Mouse (Mus musculus) naive thymus-derived CD4-positive, alpha-beta T cell, adult 2 months (primary cell): ENCODE data around the gene Opa3.

ENCODE experiments used
- DNase-seq: peaks from one replicate; pipeline ENCODE4 v3.0.0-alpha.2; 2011; ENCODE audit warnings: low read depth

Gene Opa3

DNA sequence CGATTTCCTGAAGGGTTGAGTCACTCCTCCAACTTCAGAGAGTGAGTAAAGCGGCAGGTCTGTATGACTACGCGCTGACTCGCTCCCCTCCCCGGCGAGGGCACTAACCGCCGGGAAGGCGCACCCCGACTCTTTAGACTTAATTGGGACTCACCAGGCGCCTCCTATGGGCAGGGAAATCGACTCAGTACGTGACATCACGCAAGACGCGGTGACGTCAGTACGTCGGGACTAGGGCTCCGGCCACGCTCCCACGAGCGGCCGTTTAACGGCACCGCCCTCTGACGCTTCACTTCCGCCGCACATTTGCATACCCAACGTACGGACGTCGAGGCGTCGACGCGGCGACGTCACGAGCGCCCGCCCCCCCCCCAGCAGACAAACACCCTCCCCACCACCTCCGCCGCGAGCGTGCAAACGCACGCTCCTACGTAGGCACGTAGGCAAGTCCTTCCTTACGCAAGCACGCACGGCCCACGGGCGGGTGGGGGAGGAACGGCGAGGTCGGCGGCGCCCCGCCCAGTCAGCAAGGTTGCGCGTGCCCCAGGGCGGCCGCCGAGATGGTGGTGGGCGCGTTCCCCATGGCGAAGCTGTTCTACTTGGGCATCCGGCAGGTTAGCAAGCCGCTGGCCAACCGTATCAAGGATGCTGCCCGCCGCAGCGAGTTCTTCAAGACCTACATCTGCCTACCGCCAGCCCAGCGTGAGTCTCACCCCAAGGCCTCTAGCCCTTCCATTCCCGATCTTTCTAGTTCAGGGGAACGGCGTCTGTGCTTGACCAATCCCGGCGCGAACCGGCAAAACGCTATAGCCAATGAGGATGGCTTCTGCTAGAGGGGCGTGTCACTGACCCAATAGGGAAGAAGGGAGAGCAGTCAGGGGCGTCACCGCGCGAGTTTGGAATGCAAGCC is at the start of gene Opa3:
TSS of gene Opa3 (plus strand) at position 452 of the 910 bp plus-strand sequence.
- DNase-seq, result peak; percentile 100

GRCm38 (mm10) chr7:19178443-19179092 is 49.6 kb upstream of the Opa3 start:
- DNase-seq, result peak; percentile 87

DNA sequence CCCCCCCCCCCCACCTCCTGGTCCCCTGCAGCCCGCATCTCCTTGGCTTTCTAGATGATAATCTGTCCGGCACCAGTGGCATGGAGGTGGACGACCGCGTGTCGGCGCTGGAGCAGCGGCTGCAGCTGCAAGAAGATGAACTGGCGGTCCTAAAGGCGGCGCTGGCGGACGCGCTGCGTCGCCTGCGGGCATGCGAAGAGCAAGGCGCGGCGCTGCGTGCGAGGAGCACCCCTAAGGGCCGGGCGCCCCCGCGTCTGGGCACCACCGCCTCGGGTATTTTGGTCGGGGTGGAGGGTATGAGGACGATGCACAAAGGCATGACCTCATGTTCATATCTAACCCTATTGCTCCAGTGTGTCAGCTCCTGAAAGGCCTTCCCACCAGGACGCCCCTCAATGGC is 49.0 kb upstream of the Opa3 start:
- DNase-seq, result peak; percentile 80

- DNase-seq, result peak; percentile 50
Measured at GRCm38 (mm10) chr7:19179936-19180335, 48.2 kb upstream of the Opa3 start.

GRCm38 (mm10) chr7:19180862-19181429 is 47.2 kb upstream of the Opa3 start:
- DNase-seq, result peak; percentile 62

GRCm38 (mm10) chr7:19184250-19184649 is 43.9 kb upstream of the Opa3 start:
- no peak for DNase-seq

- no peak for DNase-seq
Measured at GRCm38 (mm10) chr7:19184758-19185157, 43.4 kb upstream of the Opa3 start.

DNA sequence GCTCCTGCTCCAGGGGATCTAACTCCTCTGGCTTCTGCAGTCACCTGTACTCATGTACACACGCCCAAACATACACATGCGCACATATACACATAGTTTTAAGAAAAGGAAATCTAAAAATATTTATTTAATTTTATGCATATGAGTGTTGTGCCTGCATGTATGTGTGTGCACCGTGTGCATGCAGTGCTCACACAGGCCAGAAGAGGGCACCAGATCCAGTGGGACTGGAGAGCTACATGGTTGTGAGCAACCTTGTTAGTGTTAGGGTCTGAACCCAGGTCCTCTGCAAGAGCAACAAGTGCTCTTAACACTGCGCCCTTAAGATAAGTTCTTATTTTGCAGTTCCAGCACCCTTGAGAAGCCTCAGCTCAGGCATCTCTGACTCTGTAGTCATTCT is 33.5 kb upstream of the Opa3 start:
- no peak for DNase-seq

DNA sequence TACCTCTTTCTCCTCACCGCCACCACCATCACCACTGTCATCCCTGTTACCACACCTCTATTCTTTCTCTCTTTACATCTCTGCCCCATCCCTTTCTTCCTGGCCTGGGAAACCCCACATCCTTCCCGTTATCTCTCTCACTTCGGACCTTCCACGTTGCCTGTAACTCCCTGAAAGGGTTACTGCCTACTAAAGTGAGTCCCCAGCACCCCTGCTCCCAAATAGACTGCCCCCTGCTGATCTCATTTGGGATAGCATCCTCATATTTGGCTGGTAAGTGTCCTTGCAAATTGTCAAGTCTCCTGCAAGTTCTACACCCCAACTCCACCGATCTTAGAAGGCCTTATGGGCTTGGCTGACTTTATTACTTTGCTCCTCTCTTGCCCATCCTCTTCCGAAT is 31.5 kb upstream of the Opa3 start:
- DNase-seq, result peak; percentile 81

- peak; percentile 76 for DNase-seq
Measured at GRCm38 (mm10) chr7:19197985-19198384, 30.1 kb upstream of the Opa3 start.

DNA sequence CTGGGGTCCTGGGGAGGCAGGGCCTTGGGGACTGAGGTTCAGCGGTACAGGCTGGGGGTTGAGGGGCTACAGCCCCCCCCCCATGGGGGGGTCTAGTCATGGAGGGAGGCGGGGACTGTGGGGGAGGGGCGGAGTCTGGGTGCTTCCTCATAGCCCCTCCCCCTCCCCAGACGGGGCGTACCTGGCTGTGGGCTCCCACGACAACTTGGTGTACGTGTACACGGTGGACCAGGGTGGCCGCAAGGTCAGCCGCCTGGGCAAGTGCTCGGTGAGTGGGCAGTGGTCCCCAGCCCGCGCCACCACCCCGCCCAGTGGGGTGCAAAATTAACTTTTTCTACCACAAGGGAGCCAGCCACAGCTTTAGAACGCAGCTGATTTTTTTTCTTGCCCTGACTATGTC is 26.5 kb upstream of the Opa3 start:
- no peak for DNase-seq

- no peak for DNase-seq
Measured at GRCm38 (mm10) chr7:19202065-19202850, 25.9 kb upstream of the Opa3 start.

DNA sequence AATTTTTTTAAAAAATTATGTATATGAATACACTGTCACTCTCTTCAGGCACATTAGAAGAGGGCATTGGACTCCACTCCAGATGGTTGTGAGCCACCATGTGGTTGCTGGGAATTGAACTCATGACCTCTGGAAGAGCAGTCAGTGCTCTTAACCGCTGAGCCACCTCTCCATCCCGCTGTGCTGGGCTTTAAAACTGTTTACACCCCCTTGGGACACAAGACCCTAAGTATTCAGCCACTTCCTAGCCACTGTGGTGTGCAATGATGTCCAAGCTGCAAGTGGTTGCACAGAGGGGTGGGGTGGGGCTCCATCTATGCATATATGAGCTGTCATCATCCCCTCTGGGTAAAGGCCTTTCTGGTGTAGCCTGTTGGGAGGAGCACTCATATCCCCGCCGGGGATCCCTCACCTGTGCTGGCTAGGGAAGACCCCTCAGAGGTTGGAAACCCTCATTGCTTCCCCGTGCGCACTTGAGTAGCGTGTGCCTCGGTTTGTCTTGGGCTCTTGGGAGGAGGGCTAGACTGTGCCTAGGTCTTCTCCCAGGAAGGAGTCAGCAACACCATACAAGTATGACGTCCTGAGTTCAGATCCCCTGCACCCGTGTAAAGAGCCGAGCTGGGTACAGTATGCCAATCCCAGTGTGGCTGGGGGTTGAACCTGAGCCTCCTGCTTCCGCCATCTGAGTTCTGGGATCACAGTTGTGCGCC is 19.8 kb upstream of the Opa3 start:
- DNase-seq, result no peak

GRCm38 (mm10) chr7:19208944-19209472 is 19.1 kb upstream of the Opa3 start:
- DNase-seq, result no peak

- no peak for DNase-seq
Measured at GRCm38 (mm10) chr7:19209494-19209893, 18.6 kb upstream of the Opa3 start.

DNA sequence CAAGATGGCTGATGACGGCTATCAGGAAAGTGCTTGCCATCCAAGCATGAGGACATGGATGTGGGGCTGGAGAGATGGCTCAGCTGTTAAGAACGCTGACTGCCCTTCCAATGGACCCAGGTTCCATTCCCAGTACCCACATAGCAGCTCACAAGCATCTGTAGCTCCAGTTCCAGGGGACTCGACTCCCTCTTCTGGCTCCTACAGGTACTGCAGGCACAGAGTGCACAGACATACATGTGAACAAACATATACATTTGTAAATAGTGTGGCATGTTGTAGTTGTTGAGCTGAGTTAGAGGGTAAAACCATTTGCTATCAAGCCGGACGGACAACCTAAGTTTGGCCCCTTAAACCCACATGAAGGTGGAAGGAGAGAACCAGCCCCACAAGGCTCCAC is 18.1 kb upstream of the Opa3 start:
- DNase-seq, result no peak

DNA sequence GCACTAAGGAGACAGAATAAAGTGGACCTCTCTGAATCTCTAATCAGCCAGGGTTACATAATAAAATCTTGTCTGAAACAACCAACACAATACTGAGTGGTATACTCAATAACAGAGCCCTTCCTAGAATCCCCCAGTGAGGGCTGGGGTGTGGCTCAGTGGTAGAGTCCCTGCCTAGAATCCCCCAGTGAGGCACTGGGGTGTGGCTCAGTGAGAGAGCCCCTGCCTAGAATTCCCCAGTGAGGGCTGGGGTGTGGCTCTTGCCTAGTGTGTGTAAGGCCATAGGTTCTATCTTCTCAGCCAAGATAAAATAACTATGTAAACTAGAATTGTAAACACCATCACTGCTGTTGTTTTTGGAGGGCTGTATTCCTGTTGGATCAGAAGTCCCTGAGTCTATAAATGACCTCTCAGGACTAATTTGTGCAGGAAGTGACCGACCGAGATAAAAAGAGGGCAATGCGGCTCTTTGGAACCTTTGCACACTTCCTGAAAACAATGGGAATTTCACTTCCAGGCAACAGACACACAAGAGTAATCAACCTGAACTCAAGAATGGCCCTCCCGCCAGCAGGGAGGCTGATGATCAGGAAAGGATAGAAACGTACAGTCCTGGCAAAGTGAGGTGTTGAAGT is 17.0 kb upstream of the Opa3 start:
- no peak for DNase-seq

GRCm38 (mm10) chr7:19211996-19212755 is 16.0 kb upstream of the Opa3 start, which contains the start of gene Gpr4:
Gene Gpr4, plus strand, starts transcription at chr7:19212538.
- no peak for DNase-seq

DNA sequence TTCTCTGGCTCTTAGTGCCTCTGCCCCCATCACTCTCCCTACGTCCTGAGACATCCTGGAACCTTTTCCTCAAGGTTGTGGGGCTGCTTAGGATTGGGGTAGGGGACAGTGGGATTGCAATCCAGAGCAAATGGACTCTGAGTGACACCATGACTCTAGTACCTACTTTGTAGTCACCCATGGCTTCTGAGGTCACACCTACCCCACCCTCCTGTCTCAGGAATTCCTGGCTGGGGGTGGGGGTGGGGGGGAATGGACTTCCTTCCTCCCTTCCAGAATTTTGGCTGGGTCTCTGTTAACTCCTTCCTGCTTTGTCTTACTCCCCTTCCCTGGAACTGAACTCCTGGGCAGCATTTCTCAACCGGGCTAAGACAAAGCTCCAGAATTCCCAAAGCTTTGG is 14.7 kb upstream of the Opa3 start:
- DNase-seq, result no peak

- no peak for DNase-seq
Measured at GRCm38 (mm10) chr7:19214369-19214768, 13.8 kb upstream of the Opa3 start.
